Mouse (Mus musculus) T-helper 17 cell (primary cell): ENCODE data around the gene Smad1.

ENCODE experiments used
- in situ Hi-C, 2 experiments: fragments of 300-600 bp; cut with MboI, MseI; formaldehyde crosslinking; loops; 1 replicate in 1 of 2; 2 replicates in 1 of 2; pipeline ENCODE4 v1.15.1; 2025; ENCODE audit warnings: high pct_unique_total_duplicates in 2 of 2

Gene Smad1

GRCm38 (mm10) chr8:79384276-79385271 lies 14.7 kb downstream of the Smad1 start:
- in situ Hi-C loops: loop anchor here in 1 of 2 experiments (10.0 kb wide), 1 partner anchor 1290 kb away; no protein-coding TSS in a partner anchor

GRCm38 (mm10) chr8:79382857-79383262 lies 16.5 kb downstream of the Smad1 start:
- in situ Hi-C loops: loop anchor here in 1 of 2 experiments (10.0 kb wide), 1 partner anchor 1288 kb away; no protein-coding TSS in a partner anchor

DNA sequence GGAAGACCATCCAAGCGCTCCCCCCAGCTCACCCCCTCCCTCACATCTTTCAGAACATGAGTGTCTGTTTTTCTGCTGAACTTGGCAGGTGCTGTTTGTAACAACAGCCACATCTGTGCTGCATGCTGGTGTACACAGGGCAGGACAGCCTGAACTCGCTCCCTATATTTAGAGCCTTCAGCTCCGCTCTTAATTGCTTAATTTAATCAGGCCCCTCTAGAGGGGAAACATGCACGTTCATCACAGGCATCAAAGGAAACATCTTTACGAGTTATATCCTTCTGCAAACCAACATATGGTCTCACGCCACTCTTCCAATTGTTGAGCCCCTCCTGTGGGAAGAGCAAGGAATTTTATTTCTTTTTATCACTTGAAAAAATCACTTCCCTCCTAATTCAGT lies 17.5 kb downstream of the Smad1 start:
- in situ Hi-C loops: loop anchor here in 1 of 2 experiments (10.0 kb wide), 1 partner anchor 1287 kb away; no protein-coding TSS in a partner anchor

DNA sequence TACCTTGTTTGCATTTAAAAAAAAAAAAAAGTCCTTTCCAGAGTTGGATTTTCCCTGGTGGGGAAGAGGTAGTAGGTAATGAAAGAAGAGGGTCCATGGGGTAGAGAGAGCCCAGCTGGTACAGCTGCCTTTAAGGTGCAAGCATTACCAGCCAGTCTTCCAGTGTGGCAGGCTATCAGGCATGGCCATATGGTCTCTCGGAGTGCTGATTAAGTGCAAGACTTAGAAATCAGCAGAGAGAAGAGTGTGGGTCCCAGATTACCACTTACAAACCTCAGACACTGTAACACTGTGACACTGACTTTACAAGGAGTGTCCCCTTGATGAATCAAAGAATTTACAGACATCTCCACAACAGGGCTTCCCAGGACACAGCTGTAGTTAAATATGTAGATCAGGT lies 18.9 kb downstream of the Smad1 start:
- in situ Hi-C loops: loop anchor here in 1 of 2 experiments (10.0 kb wide), 1 partner anchor 1286 kb away; no protein-coding TSS in a partner anchor

- in situ Hi-C loops: loop anchor here in 1 of 2 experiments (10.0 kb wide), 2 partner anchors 1285 to 1355 kb away; partner anchors contain the start of gene Smarca5
Measured at GRCm38 (mm10) chr8:79379971-79380370, 19.3 kb downstream of the Smad1 start.

- in situ Hi-C loops: loop anchor here in 1 of 2 experiments (10.0 kb wide), 1 partner anchor 1358 kb away; the partner anchor contains the start of gene Smarca5
Measured at GRCm38 (mm10) chr8:79376648-79377047, 22.7 kb downstream of the Smad1 start.

DNA sequence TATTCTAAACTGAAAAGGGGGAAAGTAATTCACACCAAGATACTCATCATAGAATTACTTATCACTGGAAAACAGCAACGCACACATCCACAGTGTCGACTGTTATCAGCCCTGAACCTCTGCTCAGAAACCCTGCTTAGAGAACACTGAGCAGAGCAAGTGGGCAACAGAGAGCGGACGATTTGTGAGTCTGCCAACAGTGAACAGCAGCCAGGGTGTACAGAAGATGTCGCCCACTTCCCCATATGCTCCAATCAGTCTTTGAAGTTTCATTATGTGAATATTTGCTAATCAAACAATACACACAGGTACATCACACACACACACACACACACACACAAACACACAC lies 23.6 kb downstream of the Smad1 start:
- in situ Hi-C loops: loop anchor here in 1 of 2 experiments (10.0 kb wide), 1 partner anchor 1359 kb away; the partner anchor contains the start of gene Smarca5

DNA sequence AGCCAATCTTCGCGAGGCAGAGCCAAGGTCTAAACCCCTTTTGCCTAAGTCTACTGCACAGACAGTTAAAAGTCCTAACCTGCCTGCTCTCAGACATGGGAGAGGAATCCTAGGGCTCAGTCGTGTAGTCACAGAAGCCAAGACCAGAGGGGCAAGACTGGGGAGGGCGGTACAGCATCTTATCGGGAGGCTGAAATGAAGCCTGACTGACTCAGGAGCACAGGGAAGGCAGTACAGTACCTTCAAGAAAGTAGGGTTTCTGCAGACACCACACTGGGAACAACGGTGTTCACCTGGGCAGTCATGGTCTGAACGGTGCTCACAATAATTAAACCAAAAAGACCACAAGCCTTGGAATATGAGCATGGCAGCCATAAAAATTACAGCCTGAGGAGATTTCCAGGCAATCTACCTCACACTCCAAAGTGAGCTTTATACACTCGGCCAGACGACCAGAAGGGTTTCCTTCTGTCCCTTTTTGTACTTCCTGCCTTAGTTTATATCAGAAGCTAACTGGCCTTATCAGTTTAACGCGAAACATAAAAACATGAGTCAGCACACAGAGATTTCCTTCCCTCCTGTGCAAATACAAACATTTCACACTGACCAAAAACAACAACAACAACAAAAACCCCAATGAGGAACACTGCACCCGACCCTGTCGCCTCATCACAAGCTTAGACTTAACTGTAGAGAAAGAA lies 24.1 kb downstream of the Smad1 start:
- in situ Hi-C loops: loop anchor here in 1 of 2 experiments (10.0 kb wide), 1 partner anchor 1360 kb away; the partner anchor contains the start of gene Smarca5

GRCm38 (mm10) chr8:79374410-79374809 lies 24.9 kb downstream of the Smad1 start:
- in situ Hi-C loops: loop anchor here in 1 of 2 experiments (10.0 kb wide), 1 partner anchor 1360 kb away; the partner anchor contains the start of gene Smarca5

GRCm38 (mm10) chr8:79373563-79373962 lies 25.8 kb downstream of the Smad1 start:
- in situ Hi-C loops: loop anchor here in 1 of 2 experiments (10.0 kb wide), 1 partner anchor 1361 kb away; the partner anchor contains the start of gene Smarca5

DNA sequence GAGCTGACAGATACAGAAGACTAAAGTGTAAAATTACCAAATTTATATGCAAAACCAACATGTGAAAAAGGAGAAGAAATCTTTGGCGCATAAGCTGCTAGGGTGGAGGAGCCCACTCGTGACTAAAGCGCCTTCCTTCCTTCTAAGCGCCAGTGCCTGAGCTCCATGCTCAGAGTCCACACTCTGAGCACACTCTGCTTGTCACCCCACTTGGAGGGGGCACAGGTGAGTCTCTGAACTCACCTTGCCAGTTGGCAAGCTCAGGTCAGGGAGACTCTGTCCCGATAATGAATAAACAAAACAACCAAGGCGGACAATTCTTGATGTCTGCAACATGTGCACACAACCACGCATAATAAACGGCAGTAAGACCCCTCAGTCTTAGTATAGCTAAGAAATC lies 26.4 kb downstream of the Smad1 start:
- in situ Hi-C loops: loop anchor here in 1 of 2 experiments (10.0 kb wide), 1 partner anchor 1362 kb away; the partner anchor contains the start of gene Smarca5

DNA sequence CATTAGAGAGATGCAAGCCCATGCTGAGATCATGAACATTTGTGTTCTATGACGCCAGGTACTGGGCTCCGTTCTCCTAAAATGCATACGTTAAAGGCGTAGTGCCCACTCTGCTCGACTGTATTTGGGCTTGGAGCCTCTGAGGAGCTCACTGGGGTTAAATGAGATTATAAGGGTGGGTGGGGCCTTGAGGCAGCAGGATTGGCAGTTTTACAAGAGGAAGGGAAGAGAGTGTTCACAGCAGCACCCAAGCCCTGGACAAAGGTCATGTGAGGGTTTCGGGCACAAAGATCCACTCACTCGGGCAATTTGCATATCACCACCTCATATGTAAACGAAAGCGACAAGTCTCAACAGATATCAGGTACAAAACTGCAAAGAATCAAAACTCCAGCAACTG lies 26.8 kb downstream of the Smad1 start:
- in situ Hi-C loops: loop anchor here in 1 of 2 experiments (10.0 kb wide), 1 partner anchor 1362 kb away; the partner anchor contains the start of gene Smarca5

DNA sequence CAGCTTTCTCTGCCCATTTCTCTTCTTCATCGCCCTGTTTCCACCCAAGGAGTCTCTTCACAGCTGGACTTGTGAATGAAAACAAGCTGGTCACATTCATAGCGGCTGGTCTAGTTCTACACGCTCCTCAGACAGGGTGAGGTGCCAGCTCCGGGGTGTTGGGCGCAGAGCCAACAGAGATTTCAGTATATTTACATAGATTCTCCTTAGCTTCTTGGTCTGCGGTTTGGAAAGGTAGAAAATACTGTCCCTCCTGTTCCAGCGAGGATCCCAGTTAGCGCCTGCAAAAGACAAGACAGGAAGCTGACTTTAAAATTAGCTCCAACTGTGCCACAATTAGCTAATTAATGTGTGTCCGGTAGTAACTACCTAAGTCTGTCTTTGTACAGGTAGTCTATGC lies 27.2 kb downstream of the Smad1 start:
- in situ Hi-C loops: loop anchor here in 1 of 2 experiments (10.0 kb wide), 1 partner anchor 1363 kb away; the partner anchor contains the start of gene Smarca5

- in situ Hi-C loops: loop anchor here in 1 of 2 experiments (10.0 kb wide), 1 partner anchor 1364 kb away; the partner anchor contains the start of gene Smarca5
Measured at GRCm38 (mm10) chr8:79370646-79371290, 28.6 kb downstream of the Smad1 start.

GRCm38 (mm10) chr8:79369163-79369562 lies 30.2 kb downstream of the Smad1 start:
- in situ Hi-C loops: no loop called here

DNA sequence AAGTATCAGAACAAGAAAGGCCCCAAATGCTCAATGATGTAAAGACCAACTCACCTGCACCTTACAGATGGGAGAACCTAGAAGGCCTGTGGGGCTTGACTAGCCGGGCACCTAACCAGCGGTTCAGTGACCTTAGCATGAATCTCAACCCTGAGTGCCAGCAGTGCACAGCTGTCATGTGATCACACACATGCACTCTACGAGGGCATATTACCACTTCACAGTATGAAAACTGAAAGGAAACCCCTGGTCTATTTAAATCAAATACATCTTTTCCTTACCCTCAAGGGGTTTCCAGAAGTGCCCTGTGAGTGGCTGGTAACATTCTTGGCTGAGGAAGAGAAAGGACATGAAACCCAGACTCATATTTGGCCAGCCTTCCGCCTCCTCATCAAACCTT lies 31.4 kb downstream of the Smad1 start:
- in situ Hi-C loops: no loop called here

DNA sequence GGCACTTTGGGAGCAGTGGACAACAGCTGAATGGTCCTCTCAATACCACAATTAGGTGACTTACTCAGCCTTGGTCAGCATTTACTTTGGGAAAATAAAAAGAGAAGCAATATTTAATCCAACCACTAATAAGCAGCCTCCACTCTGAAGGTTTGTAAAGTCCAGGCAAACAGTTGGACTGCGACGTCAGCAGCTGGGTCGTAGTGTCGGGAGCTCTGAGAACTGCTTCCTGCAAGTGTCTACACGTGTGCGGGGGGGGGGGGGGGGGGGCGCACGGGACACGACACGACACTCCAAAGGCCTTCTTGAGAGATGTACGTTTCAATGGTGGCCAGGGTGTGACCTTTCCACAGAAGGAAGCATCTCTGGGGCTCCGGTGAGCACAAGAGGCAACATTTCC lies 32.0 kb downstream of the Smad1 start:
- in situ Hi-C loops: no loop called here

DNA sequence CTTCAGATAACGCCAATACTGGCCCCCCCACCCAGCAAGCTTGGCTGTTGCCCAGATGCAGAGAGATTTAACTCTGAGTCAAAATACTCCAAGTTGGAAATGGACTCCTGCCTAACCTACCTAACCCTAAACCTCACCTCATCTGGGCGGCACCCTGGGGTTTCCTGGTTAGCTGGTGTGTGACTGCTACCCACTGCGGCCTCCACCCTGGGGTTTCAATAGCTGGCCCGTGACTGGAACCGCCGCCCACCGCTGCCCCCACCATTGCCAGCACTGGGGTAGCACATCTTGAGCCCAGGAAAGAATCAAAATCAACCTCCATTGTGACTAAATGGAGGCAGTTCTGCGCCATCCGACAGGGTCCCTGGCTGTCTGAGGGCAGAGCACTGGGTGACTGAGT lies 33.1 kb downstream of the Smad1 start:
- in situ Hi-C loops: no loop called here

- in situ Hi-C loops: no loop called here
Measured at GRCm38 (mm10) chr8:79365707-79366106, 33.6 kb downstream of the Smad1 start.

DNA sequence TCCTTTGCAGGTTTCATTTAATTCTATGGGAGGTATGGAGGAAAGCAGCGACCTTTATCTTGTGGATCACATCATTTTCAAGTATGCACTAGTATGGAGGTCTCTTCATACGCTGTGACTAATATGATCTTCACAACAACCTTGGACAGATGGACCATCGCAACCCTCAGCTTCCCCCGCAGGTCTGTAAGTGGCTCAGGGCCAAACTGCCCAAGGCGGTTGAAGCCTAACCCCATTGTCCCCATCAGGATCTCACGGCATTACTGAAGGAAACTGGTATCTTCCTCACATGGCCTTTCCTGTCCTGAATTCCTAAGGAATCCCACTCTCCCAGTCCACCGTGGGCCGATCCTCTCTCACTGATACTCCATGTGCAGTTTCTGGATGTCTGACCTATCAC lies 34.5 kb downstream of the Smad1 start:
- in situ Hi-C loops: no loop called here

- in situ Hi-C loops: no loop called here
Measured at GRCm38 (mm10) chr8:79362430-79362829, 36.9 kb downstream of the Smad1 start.
